Mouse (Mus musculus): ENCODE measurements around the gene Ambra1.
"Not testable (repeated sequence)": the region's sequence is repeated elsewhere in the genome, so short reads cannot be mapped to it uniquely, and the experiment has no call there.

Gene Ambra1

DNA sequence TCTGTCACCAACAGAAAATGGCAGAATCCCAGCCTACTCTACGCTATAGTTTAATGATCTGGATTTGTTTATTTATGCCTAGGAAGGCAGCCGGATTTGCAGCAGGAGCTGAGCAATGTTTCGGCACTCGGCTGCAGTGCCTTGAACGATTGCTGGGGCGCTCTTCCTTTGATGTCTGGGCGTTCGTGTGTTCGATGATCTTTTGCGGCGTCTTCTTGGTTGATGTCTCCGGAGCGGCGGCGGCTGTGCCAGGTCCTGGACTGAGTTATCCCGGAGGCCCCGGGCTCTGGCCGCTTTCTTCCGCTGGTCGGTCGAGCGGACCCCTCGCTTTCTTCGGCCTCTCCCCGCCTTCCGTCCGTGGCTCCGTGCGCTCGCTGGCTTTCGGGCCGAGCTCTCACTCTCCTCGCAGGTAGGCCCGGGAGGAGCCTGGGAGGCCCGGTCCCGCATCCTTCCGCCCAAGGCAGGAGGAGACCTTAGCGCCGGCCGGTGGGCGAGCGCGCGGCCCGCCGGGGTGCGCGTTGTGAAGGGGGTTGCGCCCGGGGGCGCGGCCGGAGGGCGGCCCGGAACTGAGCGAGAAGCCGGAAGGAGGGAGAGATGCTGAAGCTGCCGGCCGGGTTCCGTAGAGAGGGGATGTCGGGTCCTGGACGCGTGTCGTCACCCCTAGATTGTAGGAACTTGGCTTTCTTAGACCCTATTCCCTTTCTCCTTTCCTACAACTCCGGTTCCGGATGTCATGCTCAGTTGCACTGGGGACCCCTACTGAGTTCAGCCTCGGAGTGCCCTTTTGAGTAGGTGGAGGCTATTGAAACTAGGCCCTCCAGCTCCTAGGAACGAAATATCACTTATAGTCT lies at the start of gene Ambra1:
Gene Ambra1 (plus strand): TSS at position 164 of the 851 bp plus-strand sequence.
- DNase-seq (ENCODE audit: low spot score), result peak; percentile 41

- no peak for DNase-seq (ENCODE audit: low spot score)
Observed at GRCm38 (mm10) chr2:91682850-91683249, 47.1 kb upstream of the Ambra1 start.

DNA sequence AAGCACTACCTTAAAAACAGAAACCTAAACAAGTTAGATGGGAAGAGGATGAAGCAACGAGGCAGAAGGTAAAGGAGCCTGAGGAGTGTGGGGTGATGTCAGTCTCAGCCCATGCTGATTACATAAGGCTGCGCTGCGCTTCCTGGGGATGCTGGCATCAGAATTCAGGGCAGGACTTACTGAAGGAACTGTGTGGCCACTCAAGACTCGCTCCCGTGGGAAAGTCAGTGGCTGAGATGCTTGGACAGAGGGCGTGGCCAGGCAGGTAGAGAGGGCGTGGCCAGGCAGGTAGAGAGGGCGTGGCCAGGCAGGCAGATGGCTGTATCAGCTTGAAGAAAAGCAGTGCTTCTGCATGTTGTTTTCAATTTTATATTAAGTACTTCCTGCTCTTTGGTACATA lies 46.0 kb upstream of the Ambra1 start:
- DNase-seq (ENCODE audit: low spot score), result no peak

DNA sequence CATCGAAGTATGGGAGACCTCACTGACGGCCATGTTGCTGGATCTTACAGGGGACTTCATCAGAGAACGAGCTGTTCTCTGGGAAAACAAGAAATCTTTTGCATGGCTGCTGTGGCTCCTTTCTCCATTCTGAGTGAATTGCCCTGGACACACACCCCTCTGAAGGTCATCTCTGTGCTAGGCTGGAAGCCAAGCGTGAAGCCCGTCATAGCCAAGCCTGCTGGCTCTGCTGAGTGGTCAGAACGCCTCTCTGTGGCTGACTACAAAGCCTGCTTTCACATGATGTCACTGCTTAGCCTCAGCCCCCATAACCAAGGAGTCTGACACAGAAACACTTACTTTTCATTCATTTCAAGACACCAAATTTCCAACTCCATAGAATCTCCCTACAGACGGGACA lies 40.5 kb upstream of the Ambra1 start:
- no peak for DNase-seq (ENCODE audit: low spot score)

DNA sequence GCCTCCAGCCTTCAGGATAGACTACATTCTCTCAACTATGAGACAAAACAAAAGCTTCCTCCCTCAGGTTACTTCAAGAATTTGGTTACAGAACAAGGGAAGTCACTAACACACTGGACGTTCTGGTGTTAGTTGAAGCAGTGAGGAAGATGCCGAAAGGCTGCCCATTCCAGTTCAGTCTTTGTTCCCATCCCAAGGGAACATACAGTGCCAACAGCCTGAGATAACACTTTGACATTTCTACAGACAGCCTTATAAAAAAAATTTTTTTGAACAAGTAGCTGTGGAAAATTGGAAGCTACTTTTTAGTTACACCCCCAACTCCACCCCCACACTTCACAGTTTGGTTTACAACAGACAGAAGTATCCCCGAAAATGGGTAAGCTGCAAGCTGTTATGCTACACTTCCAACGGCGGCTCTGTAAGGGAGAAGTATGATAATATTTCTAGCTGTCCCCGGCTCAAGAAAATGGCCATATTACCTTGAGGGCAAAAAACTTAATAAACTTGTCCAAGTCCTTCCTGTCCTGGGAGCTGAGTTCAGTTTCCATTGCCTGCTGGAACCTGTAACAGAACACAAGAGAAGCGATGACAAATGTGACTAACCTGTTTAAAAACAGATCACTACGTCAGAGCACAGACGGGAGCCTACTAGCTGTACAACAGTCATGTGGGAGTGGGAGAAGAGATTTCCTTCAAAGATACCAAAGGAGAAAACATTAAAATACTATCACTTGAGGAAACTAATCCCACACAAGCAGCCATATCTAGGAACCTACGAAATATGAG lies 34.3 kb upstream of the Ambra1 start:
- DNase-seq (ENCODE audit: low spot score), result no peak

DNA sequence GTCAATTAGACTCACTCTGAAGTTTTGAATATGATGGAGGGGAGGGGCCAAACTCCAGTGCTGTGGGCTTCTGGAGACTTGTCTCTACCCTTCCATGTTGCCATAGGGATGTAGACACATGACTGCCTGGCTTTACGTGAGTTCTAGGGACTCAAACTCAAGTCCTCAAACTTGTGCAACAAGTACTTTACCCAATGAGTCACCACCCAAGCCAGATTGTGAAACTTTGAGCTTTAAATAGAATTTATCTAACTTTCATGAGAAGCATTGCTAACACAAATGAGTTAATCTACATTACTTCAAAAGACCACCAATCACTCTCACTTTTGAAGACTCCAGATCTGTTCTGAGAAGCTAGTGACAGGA lies 33.7 kb upstream of the Ambra1 start:
- DNase-seq (ENCODE audit: low spot score), result no peak

DNA sequence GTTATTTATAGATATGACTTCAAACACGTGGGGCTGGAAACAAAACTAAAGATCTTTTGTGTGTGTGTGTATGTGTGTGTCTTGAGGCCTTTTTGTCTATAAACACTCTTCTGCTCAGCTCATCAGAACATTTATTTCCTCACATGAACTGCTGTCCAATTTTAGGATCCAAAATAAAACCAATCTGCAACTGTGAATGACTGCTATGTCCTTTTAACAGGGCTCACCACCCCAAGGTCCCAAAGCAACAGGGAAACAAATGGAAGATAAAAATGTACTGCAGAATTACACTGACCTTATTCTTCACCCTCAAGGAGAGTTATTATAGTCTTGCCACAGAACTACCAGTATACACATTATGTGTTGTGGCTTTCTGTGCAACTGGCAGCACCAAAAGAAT lies 30.7 kb upstream of the Ambra1 start:
- DNase-seq (ENCODE audit: low spot score), result no peak

DNA sequence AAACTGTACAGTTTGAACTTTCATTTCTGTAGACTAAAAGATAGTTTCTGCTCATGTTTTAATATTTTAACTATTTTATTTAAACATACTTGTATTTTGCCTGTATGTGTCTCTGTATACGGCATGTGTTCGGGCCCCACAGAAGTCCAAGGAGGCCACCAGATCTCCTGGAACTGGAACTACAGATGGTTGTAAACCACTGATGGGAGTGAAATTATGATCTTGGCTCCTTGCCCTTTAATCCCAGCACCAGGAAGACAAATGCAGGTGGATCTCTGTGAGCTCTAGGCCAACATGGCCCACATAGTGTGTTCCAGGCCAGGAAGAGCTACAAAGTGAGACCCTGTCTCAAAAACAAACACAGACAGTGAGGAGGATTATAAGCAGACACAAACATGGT lies 28.6 kb upstream of the Ambra1 start:
- DNase-seq (ENCODE audit: low spot score), result no peak

DNA sequence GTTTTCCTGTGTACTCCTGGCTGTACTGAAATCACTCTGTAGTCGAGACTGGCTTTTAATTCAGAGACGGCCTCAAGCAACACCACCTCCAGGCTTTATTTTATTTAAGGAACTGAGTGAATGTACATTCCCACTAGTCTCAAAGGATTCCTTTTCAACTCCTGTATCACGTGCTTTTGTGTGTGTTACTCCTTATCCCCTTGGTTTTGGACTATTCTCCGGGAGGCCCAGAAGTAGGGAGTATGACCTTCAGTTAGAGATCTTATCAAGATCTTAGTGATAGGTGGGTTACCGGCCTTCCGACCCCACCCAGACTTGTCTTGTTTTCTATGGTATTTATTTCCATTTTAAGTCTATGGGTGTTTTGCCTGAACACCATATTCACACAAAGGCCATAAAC lies 24.2 kb upstream of the Ambra1 start:
- no peak for DNase-seq (ENCODE audit: low spot score)

DNA sequence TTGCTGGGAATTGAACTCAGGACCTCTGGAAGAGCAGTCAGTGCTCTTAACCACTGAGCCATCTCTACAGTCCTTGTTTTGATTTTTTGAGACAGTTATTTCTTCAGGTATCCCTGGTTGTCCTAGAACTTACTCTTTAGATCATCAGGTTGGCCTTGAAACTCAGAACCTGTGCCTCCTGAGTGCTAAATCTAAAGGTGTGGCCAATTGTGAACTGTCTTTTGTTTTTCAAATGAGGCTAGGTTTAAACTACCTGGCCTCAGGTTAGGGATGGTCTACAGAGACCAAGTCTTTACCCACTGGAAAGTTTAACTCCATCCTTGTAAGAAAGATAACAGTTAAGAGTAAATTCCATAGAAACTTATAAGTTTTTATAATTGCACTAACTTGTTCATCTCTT lies 23.5 kb upstream of the Ambra1 start:
- no peak for DNase-seq (ENCODE audit: low spot score)

DNA sequence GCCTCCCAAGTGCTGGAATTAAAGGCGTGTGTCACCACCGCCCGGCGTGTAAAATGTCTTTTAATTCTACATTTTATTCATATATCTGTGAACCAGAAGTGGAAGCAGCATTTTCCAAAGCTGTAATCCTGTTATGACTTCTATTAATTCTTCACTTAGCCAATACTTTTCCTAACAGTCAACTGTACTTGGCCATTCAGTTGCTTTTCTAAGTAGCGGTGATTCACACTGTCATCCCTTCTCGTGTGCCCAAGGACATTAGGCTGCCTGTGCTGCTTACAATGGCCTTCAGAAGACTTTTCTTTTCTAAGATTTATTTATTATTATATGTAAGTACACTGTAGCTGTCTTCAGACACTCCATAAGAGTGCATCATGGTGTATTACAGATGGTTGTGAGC lies 21.6 kb upstream of the Ambra1 start:
- no peak for DNase-seq (ENCODE audit: low spot score)

- peak; percentile 76 for DNase-seq (ENCODE audit: low spot score)
Observed at GRCm38 (mm10) chr2:91710272-91711234, 19.4 kb upstream of the Ambra1 start, which contains the start of the genes Atg13 and Harbi1. Gene Atg13 (minus strand): TSS chr2:91710576. Gene Harbi1 (plus strand): TSS chr2:91710852.

DNA sequence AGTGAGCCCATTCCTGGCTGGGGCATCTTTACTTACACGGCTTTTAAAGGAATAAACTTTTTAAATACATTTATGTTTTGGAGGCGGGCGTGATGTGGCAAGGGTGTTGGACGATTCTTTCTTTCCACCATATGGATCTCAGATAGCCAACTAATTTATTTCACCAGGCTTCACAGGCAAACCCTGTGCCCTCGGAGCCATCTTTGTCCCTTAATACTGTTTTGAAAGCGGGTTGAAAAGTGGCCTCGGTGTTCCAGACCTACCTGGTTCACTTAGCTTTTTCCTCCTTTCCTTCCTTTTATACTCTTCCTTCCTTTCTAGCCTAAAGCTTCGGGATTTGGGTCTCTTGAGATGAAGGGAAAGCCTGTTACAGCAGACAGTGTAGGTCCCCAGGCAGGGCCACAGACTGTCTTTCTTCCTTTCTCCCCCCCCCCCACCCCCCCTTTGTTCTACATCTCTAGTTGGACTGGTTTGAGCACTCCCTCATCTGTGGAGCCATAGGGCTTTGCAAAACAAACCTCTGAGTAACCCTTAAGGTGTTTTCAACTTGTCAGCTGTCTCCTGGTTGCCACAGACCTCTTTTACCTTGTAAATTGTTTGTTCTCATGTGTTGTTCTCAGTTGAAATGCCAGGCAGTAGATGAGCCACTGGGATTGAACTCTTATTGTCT lies 18.5 kb upstream of the Ambra1 start:
- no peak for DNase-seq (ENCODE audit: low spot score)

DNA sequence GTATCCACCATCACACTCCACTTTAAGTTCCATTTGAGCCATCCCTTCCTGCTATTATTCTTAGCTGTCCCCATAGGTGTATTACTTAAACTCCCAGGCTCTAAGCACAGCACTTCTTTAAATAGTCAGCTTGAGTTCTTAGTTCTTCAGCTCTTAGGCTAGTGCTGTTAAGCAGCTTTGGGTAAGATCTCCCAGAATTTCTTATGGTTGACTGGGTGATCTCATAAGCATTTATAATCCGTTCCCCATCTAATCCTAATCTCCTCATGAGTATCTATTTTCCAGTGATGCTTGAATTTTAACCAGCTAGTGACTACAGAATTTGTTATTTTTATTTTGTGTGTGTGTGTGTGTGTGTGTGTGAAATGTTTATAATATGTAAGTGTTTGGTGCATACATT lies 15.0 kb upstream of the Ambra1 start:
- DNase-seq (ENCODE audit: low spot score), result no peak

- DNase-seq (ENCODE audit: low spot score), result no peak
Observed at GRCm38 (mm10) chr2:91718276-91718675, 11.7 kb upstream of the Ambra1 start.

DNA sequence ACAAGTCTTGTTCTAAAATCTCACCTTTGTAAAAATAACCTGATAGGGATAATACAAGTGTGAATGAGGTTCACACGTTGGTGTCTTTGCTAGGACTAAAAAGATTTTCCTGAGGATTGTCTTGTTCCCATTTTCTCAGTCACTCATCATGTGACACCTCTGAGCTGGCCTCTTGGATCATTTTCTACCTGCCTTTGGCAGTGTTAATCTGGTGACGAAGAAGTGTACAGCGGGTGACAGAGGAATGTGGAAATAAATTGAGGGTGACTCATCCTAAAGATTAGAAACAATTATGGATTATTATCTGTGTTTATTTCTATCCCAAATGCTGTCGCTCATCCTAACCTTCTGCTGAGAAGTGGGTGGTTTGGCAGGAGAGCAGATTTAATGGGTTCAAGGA lies 6.6 kb upstream of the Ambra1 start:
- DNase-seq (ENCODE audit: low spot score), result no peak

GRCm38 (mm10) chr2:91723951-91724350 lies 6.0 kb upstream of the Ambra1 start:
- no peak for DNase-seq (ENCODE audit: low spot score)

GRCm38 (mm10) chr2:91724716-91725115 lies 5.2 kb upstream of the Ambra1 start:
- DNase-seq (ENCODE audit: low spot score), result no peak

- DNase-seq (ENCODE audit: low spot score), result not testable (repeated sequence)
Observed at GRCm38 (mm10) chr2:91725476-91725875, 4.5 kb upstream of the Ambra1 start.

GRCm38 (mm10) chr2:91727011-91727410 lies 2.9 kb upstream of the Ambra1 start:
- no peak for DNase-seq (ENCODE audit: low spot score)

GRCm38 (mm10) chr2:91729571-91729970 lies 363 bp upstream of the Ambra1 start:
- DNase-seq (ENCODE audit: low spot score), result no peak

GRCm38 (mm10) chr2:91735221-91735620 lies 5.3 kb downstream of the Ambra1 start:
- no peak for DNase-seq (ENCODE audit: low spot score)

Data from urinary bladder, postnatal 10 days (tissue).